Mouse (Mus musculus) CH12.LX (cell line): Measurements from ENCODE around the gene Cck. TPM values are rescaled to one million over a fixed set of nuclear protein-coding genes. Genes with fewer than 3 reads are reported as not detected.

Source experiments
- DNase-seq: peaks from one replicate; pipeline ENCODE4 v3.0.0-alpha.2; 2013; ENCODE audit errors: extremely low read depth
- H3K27ac ChIP-seq: 2 replicates; pipeline ENCODE4 v1.5.1; 2012; ENCODE audit warnings: low read depth, mild to moderate bottlenecking, control low read depth, moderate library complexity; ENCODE audit not compliant: insufficient read depth
- H3K27me3 ChIP-seq: replicated peaks from 2 replicates; pipeline ENCODE3; 2012; ENCODE audit warnings: inconsistent platforms
- H3K36me3 ChIP-seq, 2 experiments: replicated peaks in 1 of 2; 2 replicates each; pipeline versions ENCODE3 to v1.6.1; 2012; ENCODE audit warnings: inconsistent platforms in 1 of 2, low read length in 1 of 2, mild to moderate bottlenecking in 1 of 2, mixed read lengths in 1 of 2, moderate library complexity in 1 of 2; ENCODE audit not compliant: control insufficient read depth in 1 of 2, insufficient read depth in 1 of 2
- H3K4me1 ChIP-seq, 2 experiments: 2 replicates each; pipeline ENCODE4 v1.6.1; 2012; ENCODE audit warnings: inconsistent platforms in 1 of 2, moderate library complexity in 1 of 2; ENCODE audit not compliant: insufficient read depth in 2 of 2, control insufficient read depth in 1 of 2
- H3K4me2 ChIP-seq: 2 replicates; pipeline ENCODE4 v1.6.1; 2012; ENCODE audit warnings: low read depth, mild to moderate bottlenecking, control low read depth; ENCODE audit not compliant: poor library complexity, insufficient read depth, severe bottlenecking
- H3K4me3 ChIP-seq, 3 experiments: fragments of 150-350 bp in 1 of 3; sonication (generic) in 1 of 3; replicated peaks in 1 of 3; 2 replicates each; pipeline versions ENCODE3 to v1.5.1; 2011 to 2012; ENCODE audit warnings: low read depth in 2 of 3, low read length in 2 of 3, mild to moderate bottlenecking in 2 of 3, moderate library complexity in 2 of 3, control low read depth in 1 of 3, improper control_type of control experiment in 1 of 3, inconsistent platforms in 1 of 3, mixed read lengths in 1 of 3; ENCODE audit not compliant: poor library complexity in 1 of 3
- H3K79me2 ChIP-seq: replicated peaks from 2 replicates; pipeline ENCODE4 v1.6.1; 2012; ENCODE audit warnings: mild to moderate bottlenecking, moderate library complexity; ENCODE audit not compliant: control insufficient read depth, poor library complexity, insufficient read depth, severe bottlenecking; ENCODE audit errors: extremely low read depth
- H3K9ac ChIP-seq: 2 replicates; pipeline ENCODE4 v1.6.1; 2012; ENCODE audit warnings: low read depth, mild to moderate bottlenecking, control low read depth, moderate library complexity; ENCODE audit not compliant: insufficient read depth
- H3K9me3 ChIP-seq: replicated peaks from 2 replicates; pipeline ENCODE3; 2012; ENCODE audit warnings: low read length, inconsistent platforms, mixed read lengths
- CTCF ChIP-seq, 2 experiments: IDR thresholded peaks in 1 of 2; conservative IDR thresholded peaks in 1 of 2; 2 replicates each; pipeline ENCODE4 v1.5.1; 2011 to 2012; ENCODE audit warnings: low read depth in 2 of 2, low read length in 2 of 2, improper control_type of control experiment in 1 of 2, inconsistent platforms in 1 of 2, mild to moderate bottlenecking in 1 of 2, moderate library complexity in 1 of 2
- ELF1 ChIP-seq: IDR thresholded peaks from 2 replicates; pipeline ENCODE4 v1.6.1; 2014; ENCODE audit warnings: low read depth, mild to moderate bottlenecking, inconsistent platforms, low read length, improper control_type of control experiment
- EP300 ChIP-seq: IDR thresholded peaks from 2 replicates; pipeline ENCODE4 v1.6.1; 2011; ENCODE audit warnings: low read length, improper control_type of control experiment
- ETS1 ChIP-seq: conservative IDR thresholded peaks from 2 replicates; pipeline ENCODE4 v1.6.1; 2012; ENCODE audit warnings: low read depth, mild to moderate bottlenecking, inconsistent platforms, low read length, improper control_type of control experiment, moderate library complexity
- GABPA ChIP-seq: IDR thresholded peaks from 2 replicates; pipeline ENCODE4 v1.6.1; 2012; ENCODE audit warnings: low read depth, low read length, improper control_type of control experiment, inconsistent platforms; ENCODE audit not compliant: insufficient replicate concordance
- HCFC1 ChIP-seq: IDR thresholded peaks from 2 replicates; pipeline ENCODE4 v1.6.1; 2012; ENCODE audit warnings: low read depth, mild to moderate bottlenecking, inconsistent platforms, low read length, improper control_type of control experiment
- IRF4 ChIP-seq: IDR thresholded peaks from 2 replicates; pipeline ENCODE4 v1.6.1; 2014; ENCODE audit warnings: low read depth, mild to moderate bottlenecking, inconsistent platforms, low read length, improper control_type of control experiment
- JUN ChIP-seq: IDR thresholded peaks from 2 replicates; pipeline ENCODE4 v1.6.1; 2011; ENCODE audit warnings: low read depth, mild to moderate bottlenecking, low read length, improper control_type of control experiment, moderate library complexity; ENCODE audit not compliant: insufficient read depth
- MAFK ChIP-seq: IDR thresholded peaks from 2 replicates; pipeline ENCODE4 v1.6.1; 2011; ENCODE audit warnings: low read length, improper control_type of control experiment; ENCODE audit not compliant: insufficient replicate concordance
- MAX ChIP-seq: IDR thresholded peaks from 2 replicates; pipeline ENCODE4 v1.6.1; 2011; ENCODE audit warnings: low read length, improper control_type of control experiment
- MAZ ChIP-seq: IDR thresholded peaks from 2 replicates; pipeline ENCODE4 v1.6.1; 2012; ENCODE audit warnings: low read depth, mild to moderate bottlenecking, inconsistent platforms, low read length, improper control_type of control experiment, moderate library complexity
- MYC ChIP-seq: IDR thresholded peaks from 2 replicates; pipeline ENCODE4 v1.6.1; 2011; ENCODE audit warnings: low read depth, mild to moderate bottlenecking, improper control_type of control experiment, low read length
- PAX5 ChIP-seq: IDR thresholded peaks from 2 replicates; pipeline ENCODE4 v1.6.1; 2012; ENCODE audit warnings: low read length, inconsistent platforms, mixed read lengths
- POLR2AphosphoS2 ChIP-seq: IDR thresholded peaks from 2 replicates; pipeline ENCODE4 v1.6.1; 2011; ENCODE audit warnings: low read depth, low read length, improper control_type of control experiment
- RAD21 ChIP-seq: IDR thresholded peaks from 2 replicates; pipeline ENCODE4 v1.6.1; 2011; ENCODE audit warnings: low read depth, mild to moderate bottlenecking, low read length, improper control_type of control experiment, moderate library complexity
- RCOR1 ChIP-seq: conservative IDR thresholded peaks from 2 replicates; pipeline ENCODE4 v1.6.1; 2012; ENCODE audit warnings: low read depth, mild to moderate bottlenecking, inconsistent platforms, low read length, improper control_type of control experiment
- SMC3 ChIP-seq: IDR thresholded peaks from 2 replicates; pipeline ENCODE4 v1.6.1; 2011; ENCODE audit warnings: low read depth, low read length, improper control_type of control experiment
- TCF12 ChIP-seq: IDR thresholded peaks from 2 replicates; pipeline ENCODE4 v1.6.1; 2014; ENCODE audit warnings: low read depth, mild to moderate bottlenecking, inconsistent platforms, low read length, improper control_type of control experiment
- USF1 ChIP-seq: IDR thresholded peaks from 2 replicates; pipeline ENCODE4 v1.6.1; 2014; ENCODE audit warnings: low read depth, mild to moderate bottlenecking, inconsistent platforms, low read length, improper control_type of control experiment
- ZC3H11A ChIP-seq: IDR thresholded peaks from 2 replicates; pipeline ENCODE4 v1.6.1; 2012; ENCODE audit warnings: low read depth, mild to moderate bottlenecking, inconsistent platforms, low read length, improper control_type of control experiment
- ZKSCAN1 ChIP-seq: IDR thresholded peaks from 2 replicates; pipeline ENCODE4 v1.6.1; 2012; ENCODE audit warnings: low read depth, inconsistent platforms, low read length, improper control_type of control experiment, borderline replicate concordance
- dilution Hi-C: fragments of 300-500 bp; cut with MboI; formaldehyde crosslinking; loops from 2 replicates; pipeline ENCODE4 v1.14.3; 2020; ENCODE audit warnings: low sequenced_read_pairs; ENCODE audit not compliant: extremely low pct_unique_long_range_greater_than_20kb, extremely low pct_ligation_motif_present
- in situ Hi-C: fragments of 300-500 bp; cut with MboI; formaldehyde crosslinking; loops from 3 replicates; pipeline ENCODE4 v1.14.3; 2019; ENCODE audit warnings: low sequenced_read_pairs, low pct_ligation_motif_present, low pct_unique_long_range_greater_than_20kb, mixed read lengths
- polyA plus RNA-seq: library from polyadenylated mRNA; unstranded; fragments of >175 nt; gene quantifications from 2 replicates; pipeline ENCODE4 v1.2.1, GENCODE M21; 2012; ENCODE audit warnings: low read depth; ENCODE audit not compliant: insufficient read length
- total RNA-seq, 2 experiments: library from RNA; depleted of rRNA; stranded (reverse); fragments of 300-350 nt in 1 of 2; fragments of >200 nt in 1 of 2; gene quantifications; 2 replicates each; pipeline ENCODE4 v1.2.3; 2012 to 2014

The Cck gene
- total and polyA plus RNA-seq, 3 experiments = not detected

DNA sequence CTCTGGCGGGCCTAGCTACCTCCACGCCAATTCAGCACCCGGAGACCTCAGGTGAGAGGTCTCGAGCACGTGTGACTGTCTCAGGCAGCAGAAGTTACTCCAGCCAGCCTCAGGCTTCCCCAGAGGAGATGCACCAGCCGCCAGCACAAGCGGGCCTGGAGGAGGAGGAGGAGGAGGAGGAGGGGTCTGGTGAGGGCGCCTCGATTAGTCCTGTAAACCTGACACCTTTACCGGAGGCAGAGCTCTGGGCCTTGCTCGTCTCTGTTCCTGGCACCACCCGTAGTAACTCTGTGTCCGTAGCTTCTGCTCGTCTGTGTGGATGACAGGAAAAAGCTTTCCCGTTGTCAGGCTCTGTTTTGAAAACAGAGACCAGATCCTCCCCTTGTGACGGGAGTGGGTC, 35.0 kb downstream of the Cck start:
- Histone ChIP-seq H3K79me2 (no peaks in the 10 kb centered on the region), H3K4me3 (no peak overlapping the region), H3K9ac (no peak overlapping the region), H3K4me2 (no peak overlapping the region), H3K27me3 (no peaks in the 10 kb centered on the region), H3K4me1 (no peaks in the 10 kb centered on the region), H3K27ac (no peak overlapping the region), H3K36me3 (peaks cover 34 to 85% of the 10 kb centered on the region in 2 experiments), H3K9me3 (no peaks in the 10 kb centered on the region)
- in situ Hi-C loops (no loop called here), dilution Hi-C loops (no loop called here)
- no peak for TF ChIP-seq USF1
- TF ChIP-seq RCOR1 = no peak
- TF ChIP-seq ETS1 = no peak
- no peak for TF ChIP-seq CTCF (conservative IDR thresholded peaks at IDR 0.05 in 1 of 2, IDR thresholded peaks at IDR 0.05 in 1 of 2; ENCODE audit: low read depth in 2 of 2, low read length in 2 of 2)
- TF ChIP-seq TCF12 = no peak
- no peak for TF ChIP-seq POLR2AphosphoS2
- no peak for TF ChIP-seq MAX
- TF ChIP-seq ZKSCAN1 = no peak
- no peak for TF ChIP-seq ELF1
- DNase-seq = no peak

GRCm38 (mm10) chr9:121459950-121460349, 35.5 kb downstream of the Cck start:
- Histone ChIP-seq H3K9me3 (no peaks in the 10 kb centered on the region), H3K9ac (no peak overlapping the region), H3K36me3 (peaks cover 34 to 86% of the 10 kb centered on the region in 2 experiments), H3K27me3 (no peaks in the 10 kb centered on the region), H3K4me2 (no peak overlapping the region), H3K4me1 (no peaks in the 10 kb centered on the region), H3K79me2 (no peaks in the 10 kb centered on the region), H3K27ac (no peak overlapping the region), H3K4me3 (no peak overlapping the region)
- dilution Hi-C loops = no loop called here
- no peak for DNase-seq
- in situ Hi-C loops = loop anchor here (10.0 kb wide), 1 partner anchor 205 kb away; no protein-coding TSS in a partner anchor
- TF ChIP-seq MAFK (no peak), HCFC1 (no peak), JUN (no peak), MAZ (no peak), MYC (no peak)

DNA sequence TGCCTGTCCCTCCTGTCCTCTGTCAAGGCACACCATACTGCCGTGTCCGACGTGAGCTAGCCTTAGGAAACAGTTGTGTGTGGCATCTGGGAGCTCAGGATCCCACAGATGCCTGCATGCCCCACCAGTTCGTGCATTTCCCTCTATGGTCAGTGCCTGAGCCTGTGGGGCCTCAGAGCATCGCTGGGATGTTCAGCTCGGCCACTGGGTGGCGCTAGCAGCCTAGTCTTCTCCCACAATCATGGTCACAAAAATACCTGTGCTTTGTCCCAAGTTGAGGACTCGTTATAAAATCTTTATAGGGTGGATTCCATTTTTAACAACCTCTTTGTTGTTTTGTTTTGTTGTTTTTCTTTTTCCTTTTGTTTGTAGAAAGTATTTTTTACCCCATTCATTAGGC, 37.0 kb downstream of the Cck start:
- no peak for TF ChIP-seq PAX5
- TF ChIP-seq IRF4 = no peak
- TF ChIP-seq ZC3H11A = no peak
- no peak for TF ChIP-seq EP300
- peak; percentile 50 for TF ChIP-seq SMC3
- peak; percentile 42 for TF ChIP-seq RAD21
- no peak for TF ChIP-seq ELF1
- peak; percentile 73 to 74 for TF ChIP-seq CTCF (conservative IDR thresholded peaks at IDR 0.05 in 1 of 2, IDR thresholded peaks at IDR 0.05 in 1 of 2; ENCODE audit: low read depth in 2 of 2, low read length in 2 of 2)
- TF ChIP-seq GABPA = no peak
- H3K36me3 ChIP-seq = peaks cover 46 to 91% of the 10 kb centered on the region in 2 experiments

More for the DNA sequence above, 37.0 kb downstream of the Cck start:
- in situ Hi-C loops = loop anchor here (10.0 kb wide), 1 partner anchor 204 kb away; no protein-coding TSS in a partner anchor
- H3K9me3 ChIP-seq = no peaks in the 10 kb centered on the region
- H3K79me2 ChIP-seq = no peaks in the 10 kb centered on the region
- H3K4me1 ChIP-seq = no peaks in the 10 kb centered on the region
- H3K4me2 ChIP-seq = no peak overlapping the region
- H3K27me3 ChIP-seq = no peaks in the 10 kb centered on the region
- H3K4me3 ChIP-seq = no peak overlapping the region
- no peak overlapping the region for H3K9ac ChIP-seq
- dilution Hi-C loops = no loop called here
- DNase-seq = peak; percentile 43
- no peak overlapping the region for H3K27ac ChIP-seq
